Mouse (Mus musculus) adrenal gland, postnatal 4 days (tissue): ENCODE data around the gene Shank3. TPM values are rescaled to one million over a fixed set of nuclear protein-coding genes. Genes with fewer than 3 reads are reported as not detected.

ENCODE experiments used
- DNase-seq, 2 experiments: peaks; one replicate each; pipeline ENCODE4 v3.0.0; 2021 to 2022; ENCODE audit warnings: low spot score in 2 of 2, mixed read lengths in 2 of 2
- total RNA-seq, 2 experiments: library from RNA; stranded (reverse); gene quantifications; 2 replicates each; pipeline ENCODE4 v1.2.3; 2021

Gene Shank3
- total RNA-seq, 2 experiments from 2014 or later = 58.7 to 66.0 TPM

DNA sequence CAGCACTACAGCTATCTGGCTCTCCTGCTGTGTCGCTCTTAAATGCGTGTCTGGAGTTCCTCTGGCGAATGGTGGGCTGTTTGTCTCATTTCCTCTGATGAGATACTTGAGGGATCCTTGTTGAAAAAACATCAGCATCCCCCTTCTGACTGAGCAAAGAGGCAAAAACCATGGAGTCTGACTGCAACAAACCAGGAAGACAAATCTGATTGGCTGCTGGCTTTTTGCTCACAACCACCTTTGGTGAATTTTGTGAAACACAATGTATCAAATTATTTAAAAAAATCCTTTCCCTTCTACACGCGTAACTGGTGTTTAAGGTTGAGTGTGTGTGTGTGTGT lies 23.0 kb upstream of the Shank3 start:
- DNase-seq = no peak

GRCm38 (mm10) chr15:89477091-89477491 lies 22.3 kb upstream of the Shank3 start, which contains the start of gene Arsa:
Gene Arsa (minus strand): TSS chr15:89477425.
- DNase-seq = no peak

DNA sequence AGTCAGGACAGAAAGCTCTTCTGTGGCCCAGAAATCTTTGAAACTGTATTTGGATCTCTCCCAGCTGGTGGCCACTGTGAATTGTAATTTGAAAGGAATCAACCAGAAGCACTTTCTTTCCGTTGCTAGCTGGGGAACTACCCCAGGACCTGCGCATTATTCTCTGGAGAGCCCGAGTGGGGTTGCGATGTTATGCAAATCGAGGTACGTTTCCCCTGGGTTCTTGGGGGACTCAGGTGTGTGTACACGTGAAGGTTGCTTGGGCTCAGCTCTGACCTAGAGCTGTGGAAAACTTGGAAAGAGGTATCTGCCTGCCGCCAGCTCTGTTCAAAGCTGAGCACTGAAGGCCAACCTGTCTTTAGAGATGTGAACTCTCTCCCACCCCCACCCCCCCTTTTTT lies 21.6 kb upstream of the Shank3 start:
- no peak for DNase-seq

- no peak for DNase-seq
Measured at GRCm38 (mm10) chr15:89478622-89479021, 20.8 kb upstream of the Shank3 start.

DNA sequence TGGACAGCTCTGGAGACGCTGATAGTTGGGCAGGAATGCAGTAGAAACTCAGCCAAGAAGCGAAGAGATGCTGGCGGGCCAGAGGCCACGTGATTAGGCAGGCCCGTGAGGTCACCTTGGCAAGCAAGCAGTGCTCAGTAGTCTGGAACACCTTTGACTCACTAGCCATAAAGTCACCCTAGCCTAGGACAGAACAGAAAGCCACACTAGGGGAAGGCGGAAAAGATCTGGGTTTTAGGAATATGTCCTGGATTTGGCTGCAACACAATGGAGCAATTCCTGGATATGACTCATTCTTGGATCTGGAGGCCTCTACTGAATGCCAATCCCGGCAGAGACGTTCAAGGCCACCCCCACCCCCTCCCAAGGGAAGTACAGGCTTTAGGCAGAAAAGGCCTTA lies 18.8 kb upstream of the Shank3 start:
- DNase-seq = no peak

DNA sequence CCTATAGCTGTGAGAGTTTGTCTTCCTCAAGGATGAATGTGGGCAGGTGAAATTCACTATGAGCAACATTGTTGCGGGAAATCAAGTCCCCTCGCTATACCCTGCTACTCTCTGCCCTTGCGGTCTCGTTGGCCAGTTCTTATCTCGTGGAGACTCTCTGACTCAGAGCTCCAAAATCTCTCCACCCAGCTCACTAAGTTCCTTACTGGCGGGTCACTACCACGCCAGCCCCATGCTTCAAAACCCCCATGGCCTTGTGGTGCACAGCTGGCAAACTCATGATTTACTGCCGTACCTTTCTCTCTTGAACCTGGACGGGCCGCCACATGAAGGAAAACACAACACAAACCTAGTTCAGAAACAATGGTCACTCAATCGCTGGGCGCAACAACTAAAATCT lies 11.2 kb upstream of the Shank3 start:
- no peak for DNase-seq

GRCm38 (mm10) chr15:89488611-89489117 lies 10.8 kb upstream of the Shank3 start:
- DNase-seq = no peak

DNA sequence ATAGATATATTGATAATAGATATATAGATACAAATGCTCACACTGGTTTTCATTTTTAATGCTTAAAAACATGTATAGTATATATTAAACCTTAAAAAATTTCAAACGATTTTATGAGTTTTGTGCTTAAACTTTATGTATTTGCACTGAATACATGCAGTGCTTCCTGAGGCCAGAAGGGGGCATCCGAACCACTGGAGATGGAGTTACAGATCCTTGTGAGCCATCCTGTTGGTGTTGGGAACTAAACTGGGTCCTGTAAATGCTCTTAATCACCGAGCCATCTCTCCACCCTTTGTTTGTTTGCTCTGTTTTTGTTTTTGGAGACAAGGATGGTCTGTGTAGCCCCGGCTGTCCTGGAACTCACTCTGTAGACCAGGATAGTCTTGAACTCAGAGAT lies 4.5 kb upstream of the Shank3 start:
- no peak for DNase-seq

DNA sequence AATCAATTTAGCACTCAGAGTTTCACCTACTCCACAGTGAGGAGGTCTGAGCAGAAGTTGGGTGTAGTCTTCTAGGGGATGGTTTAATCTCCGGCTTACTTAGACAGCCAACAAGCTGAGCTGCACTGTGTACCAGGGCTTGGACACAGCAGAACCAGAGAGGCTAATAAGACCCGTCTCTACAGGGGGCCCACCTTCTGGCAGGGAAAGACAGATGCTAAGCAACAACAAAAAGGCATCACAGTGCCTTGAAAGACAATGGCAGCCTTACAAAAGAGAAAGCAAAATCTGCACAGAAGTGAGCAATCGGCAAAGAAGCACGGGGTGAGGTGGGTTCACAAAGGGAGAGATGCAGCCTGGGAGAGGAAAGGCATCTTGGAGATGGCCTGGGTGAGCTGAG lies 3.3 kb upstream of the Shank3 start:
- DNase-seq = no peak

DNA sequence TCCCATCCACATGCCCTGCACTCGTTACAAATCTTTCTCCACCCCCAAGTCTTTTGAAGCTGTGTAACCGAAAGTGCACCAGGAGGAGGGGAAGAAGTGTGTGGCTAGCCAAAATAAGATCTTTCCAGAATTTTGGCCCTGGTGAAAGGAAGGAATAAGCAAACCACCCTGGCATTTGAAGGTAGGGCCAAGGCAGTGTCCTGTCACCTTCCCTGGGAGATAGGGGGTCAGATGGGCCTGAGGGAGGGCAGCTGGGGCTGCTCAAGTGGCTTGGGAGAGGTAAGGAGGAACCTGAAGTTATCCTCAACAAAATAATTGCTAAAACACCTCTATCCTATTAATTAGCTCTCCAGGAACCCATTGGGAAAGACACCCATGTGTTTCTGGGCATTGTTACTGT lies 2.6 kb upstream of the Shank3 start:
- no peak for DNase-seq

DNA sequence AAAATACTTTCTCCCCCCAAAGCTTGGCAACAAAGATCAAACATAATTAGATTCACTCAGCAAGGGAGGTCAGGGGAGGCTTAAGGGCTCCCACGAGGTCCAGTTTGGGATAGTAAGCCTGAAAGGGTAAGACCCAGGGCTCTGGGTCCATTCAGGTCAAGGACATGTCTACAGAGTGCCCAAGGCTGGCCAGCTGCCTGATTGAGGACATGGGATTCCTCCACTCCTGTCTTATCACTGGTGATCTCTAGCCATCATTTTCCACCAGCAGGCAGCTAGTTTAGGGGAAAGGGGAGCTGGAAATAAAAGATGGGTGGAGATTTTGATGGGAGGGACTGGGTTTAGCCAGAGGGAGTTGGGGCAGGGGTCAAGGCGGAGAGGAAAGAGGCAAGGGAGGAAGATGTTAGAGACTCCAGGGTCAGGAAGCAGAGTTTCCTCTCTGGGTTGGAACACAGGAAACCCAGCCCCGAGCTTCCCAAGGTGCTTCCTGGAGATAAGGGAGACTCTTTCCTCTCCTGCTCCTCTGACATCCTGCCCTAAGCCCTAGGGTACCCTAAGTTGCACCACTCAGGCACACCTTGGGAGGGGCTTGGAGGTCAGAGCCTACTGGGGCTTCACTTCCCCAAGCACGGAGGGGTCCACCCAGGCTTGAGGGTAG lies 1.9 kb upstream of the Shank3 start:
- no peak for DNase-seq

DNA sequence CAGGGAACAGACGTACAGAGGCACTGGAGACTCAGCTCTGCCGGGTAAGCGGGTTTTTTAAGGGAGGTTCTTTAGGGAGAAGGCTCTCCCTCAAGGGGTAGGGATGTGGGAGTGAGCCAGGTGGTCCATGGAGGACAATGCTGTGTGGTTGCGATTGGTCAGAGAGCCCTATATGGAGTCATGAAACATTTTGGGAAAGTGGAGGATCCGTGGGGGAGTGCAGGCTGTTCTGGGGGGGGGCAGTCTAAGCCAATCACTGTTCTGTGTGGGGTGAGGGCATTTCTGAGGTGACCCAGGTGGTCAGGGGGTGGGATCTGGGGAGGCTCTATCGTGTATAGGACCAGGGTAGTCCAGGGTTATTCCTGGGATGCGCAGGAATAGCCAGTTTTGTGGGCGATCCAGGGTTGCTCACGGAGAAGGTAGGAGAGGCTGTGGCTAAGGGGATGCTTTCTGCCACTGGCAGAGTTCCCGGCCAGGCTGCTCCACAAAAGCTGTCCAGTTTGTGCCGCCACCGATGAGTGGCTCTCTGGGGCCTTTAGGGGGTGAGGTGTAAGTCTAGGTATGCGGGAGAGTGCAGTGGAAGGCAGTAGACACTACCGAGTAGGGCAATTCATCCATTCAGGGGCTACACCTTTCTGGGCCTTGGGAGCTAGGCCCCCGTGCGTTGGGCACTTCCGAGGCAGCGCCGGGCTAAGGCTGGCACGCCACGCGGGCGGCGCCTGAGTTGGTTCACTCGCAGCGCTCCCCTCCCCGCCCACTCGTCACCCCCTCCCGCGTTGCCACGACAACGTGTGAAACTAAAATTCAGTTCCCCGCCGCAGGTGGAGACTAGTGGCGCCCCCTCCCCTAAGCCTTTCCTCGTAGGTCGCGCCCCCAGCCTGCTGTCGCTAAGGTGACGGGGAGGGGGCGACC lies 1.1 kb upstream of the Shank3 start:
- no peak for DNase-seq

GRCm38 (mm10) chr15:89499784-89500220 lies 379 bp downstream of the Shank3 start:
- DNase-seq = peak in 1 of 2 experiments; percentile 22

GRCm38 (mm10) chr15:89500221-89500791 lies 883 bp downstream of the Shank3 start:
- no peak for DNase-seq

- DNase-seq = no peak
Measured at GRCm38 (mm10) chr15:89501321-89501720, 1.9 kb downstream of the Shank3 start.

- no peak for DNase-seq
Measured at GRCm38 (mm10) chr15:89504838-89505237, 5.4 kb downstream of the Shank3 start.

GRCm38 (mm10) chr15:89507751-89508150 lies 8.3 kb downstream of the Shank3 start:
- DNase-seq = no peak

DNA sequence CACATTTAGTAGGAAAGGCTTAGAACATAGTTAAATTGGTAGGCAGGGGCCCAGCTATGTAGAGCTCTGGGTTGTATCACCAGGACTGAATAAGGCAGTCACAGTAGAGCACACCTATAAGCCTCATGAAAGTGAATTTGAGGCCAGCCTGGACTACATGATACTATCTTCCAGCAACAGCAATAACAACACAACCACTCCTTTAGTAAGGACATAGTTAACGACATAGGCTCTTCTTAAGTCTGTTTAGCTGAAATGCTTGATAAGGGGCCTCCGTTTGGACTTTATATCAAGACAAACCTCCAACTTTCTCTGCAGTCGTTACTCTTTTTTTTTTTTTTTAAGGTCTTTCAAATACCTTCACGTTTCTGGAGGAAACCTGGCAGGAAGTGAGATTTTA lies 13.3 kb downstream of the Shank3 start:
- no peak for DNase-seq

- DNase-seq = no peak
Measured at GRCm38 (mm10) chr15:89521951-89522350, 22.5 kb downstream of the Shank3 start.

DNA sequence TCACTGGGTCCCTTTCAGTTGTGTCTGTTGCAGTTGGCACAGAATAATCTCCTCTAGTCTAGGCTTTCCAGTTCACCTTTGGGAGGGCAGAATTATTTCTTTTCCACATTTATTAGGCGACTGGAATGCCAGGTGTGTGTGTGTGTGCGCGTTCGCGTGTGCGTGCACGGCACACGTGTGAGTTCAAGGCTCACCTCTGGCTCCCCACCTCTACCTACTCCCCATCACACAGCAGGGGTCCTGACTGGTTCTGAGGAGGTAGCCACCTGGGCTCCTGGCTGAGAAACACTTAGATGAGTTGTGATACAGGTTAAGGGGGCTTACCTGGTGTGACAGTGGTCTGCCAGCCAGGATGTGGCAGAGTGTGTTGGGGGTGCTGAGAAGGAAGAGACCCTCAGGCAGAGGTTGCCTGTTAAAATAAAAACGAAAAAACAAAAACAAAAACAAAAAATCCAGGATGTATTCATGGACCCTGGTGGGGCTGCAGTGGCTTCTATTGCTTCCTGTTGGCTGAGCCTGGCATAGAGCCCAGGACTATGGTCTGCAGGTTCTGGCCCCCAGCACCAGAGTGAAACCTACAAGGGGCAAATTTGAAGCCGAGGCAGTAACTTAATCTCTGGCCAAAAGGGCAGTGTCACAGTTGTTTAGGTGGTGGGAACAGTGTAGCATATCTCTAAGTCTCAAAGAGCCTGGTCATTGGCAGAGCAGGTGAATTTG lies 23.3 kb downstream of the Shank3 start:
- no peak for DNase-seq

- no peak for DNase-seq
Measured at GRCm38 (mm10) chr15:89523283-89523832, 23.9 kb downstream of the Shank3 start.
